Mouse (Mus musculus): ENCODE results near the gene Epn2. TPM values are rescaled to one million over a fixed set of nuclear protein-coding genes. Genes with fewer than 3 reads are reported as not detected.

The Epn2 gene
- polyA plus RNA-seq (2014; fragmentation: Nextera tagmentation; extraction: Ambion mirVana), result 65.6 and 80.9 TPM in 2 replicates

DNA sequence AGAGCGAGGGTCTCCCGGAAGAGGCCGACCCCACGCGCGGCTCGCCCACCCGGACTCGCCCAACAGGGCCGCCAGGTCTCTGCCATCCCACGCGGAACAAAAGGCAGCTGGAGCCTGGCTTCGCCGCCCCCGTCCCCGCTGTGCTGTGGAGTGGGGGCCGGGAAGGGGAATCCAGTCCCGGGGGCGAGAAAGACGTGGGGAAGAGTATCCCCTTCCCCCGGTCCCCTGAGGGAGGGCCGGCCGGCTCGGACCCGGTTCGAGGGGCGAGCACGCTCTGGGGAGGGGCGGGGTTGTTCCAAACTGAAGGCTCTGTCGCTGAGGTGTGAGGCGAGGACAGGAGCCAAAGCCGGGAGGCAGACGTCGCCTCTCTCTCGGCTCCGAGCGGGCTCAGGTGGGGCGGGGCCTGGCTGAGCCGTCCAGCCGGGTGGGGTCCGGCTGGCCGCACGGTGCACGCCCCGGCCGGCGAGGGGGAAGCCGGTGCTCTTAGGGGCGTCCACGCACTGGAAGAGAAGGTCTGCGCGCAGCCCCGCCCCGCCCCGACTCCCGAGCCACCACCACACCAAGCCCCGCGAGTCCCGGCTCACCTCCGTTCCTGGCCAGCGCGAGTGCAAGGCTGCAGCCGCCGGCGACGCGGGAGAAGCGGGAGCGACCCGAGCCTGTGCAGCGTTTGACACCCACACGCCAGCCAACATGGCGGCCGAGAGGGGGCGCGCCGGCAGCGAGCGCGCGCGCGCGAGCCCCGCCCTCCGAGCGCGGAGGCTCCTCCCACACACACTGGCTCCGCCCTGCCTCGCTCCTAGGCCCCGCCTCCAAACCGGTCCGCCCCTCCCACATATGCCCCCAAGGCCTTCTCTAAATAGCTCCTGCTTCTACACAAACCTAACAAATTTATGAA is at the start of gene Epn2:
TSS of gene Epn2 (minus strand) at position 705 of the 895 bp plus-strand sequence.
- Histone ChIP-seq H3K9ac (peak within 1 kb of the TSS; percentile 92), H3K4me3 (replicated peaks; ENCODE audit: low read length) (peak within 1 kb of the TSS; percentile 61), H3K4me2 (replicated peaks) (peak within 1 kb of the TSS; percentile 71), H3K9me3 (ENCODE audit: control insufficient read depth, low read length) (no peaks in the 10 kb centered on the region), H3K4me1 (replicated peaks; ENCODE audit: control insufficient read depth, insufficient read depth, low read length) (peaks cover 15% of the 10 kb centered on the region), H3K27me3 (ENCODE audit: control insufficient read depth, insufficient read depth, low read length) (no peaks in the 10 kb centered on the region), H3K27ac (peak within 1 kb of the TSS; percentile 80), H3K36me3 (replicated peaks; ENCODE audit: control insufficient read depth, insufficient read depth) (no peaks in the 10 kb centered on the region)
- peak; percentile 83 for DNase-seq (ENCODE audit: low spot score)
- ATAC-seq (ENCODE audit: low FRiP score), result peak; percentile 89
- under 1% methylated on average over 64 of the region's 93 CpGs for WGBS

DNA sequence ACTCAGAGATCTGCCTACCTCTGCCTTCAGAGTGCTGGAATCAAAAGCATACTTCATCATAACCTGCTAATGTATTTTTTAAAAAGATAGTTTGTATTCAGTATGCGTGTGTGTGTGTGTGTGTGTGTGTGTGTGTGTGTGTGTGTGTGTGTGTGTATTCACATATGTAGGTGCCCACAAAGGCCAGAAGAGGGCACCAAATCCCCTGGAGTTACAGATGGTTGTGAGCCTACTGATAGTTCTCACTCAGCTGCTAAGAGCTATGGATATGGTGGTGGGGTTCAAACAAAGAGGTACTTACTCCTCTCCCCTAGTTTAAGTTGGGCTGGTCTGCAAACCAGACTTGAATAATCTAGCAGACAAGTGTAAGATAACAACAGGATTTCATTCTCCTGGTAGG is 47.0 kb upstream of the Epn2 start:
- DNase-seq (ENCODE audit: low spot score) (no peak), ATAC-seq (ENCODE audit: low FRiP score) (no peak)
- WGBS, result 83% methylated on average over 1 of the region's 1 CpGs
- Histone ChIP-seq H3K9ac (no peak overlapping the region), H3K36me3 (replicated peaks; ENCODE audit: control insufficient read depth, insufficient read depth) (no peaks in the 10 kb centered on the region), H3K9me3 (ENCODE audit: control insufficient read depth, low read length) (no peaks in the 10 kb centered on the region), H3K4me3 (replicated peaks; ENCODE audit: low read length) (no peak overlapping the region), H3K27ac (no peak overlapping the region), H3K4me1 (replicated peaks; ENCODE audit: control insufficient read depth, insufficient read depth, low read length) (no peaks in the 10 kb centered on the region), H3K4me2 (replicated peaks) (no peak overlapping the region), H3K27me3 (ENCODE audit: control insufficient read depth, insufficient read depth, low read length) (no peaks in the 10 kb centered on the region)

DNA sequence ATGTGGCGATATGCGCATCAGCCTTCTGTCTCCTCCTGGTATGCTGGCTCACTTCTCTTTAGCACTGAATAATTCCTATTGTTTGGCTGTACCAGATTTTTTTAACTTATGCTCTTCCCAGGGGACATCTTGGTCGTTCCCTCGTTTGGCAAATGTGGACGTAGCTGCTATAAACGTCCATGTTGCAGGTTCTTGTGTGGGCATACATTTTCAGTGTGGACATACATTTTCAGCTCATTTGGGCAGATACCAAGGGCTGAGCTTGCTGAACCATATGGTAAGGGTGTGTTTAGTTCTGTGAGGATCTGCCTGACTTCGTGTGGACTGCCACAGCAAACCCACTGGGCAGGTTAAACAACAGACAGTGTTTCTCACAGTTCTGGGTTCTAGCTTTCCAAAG is 45.6 kb upstream of the Epn2 start:
- WGBS, result 80% methylated on average over 7 of the region's 7 CpGs
- no peak overlapping the region for H3K27ac ChIP-seq
- no peak for DNase-seq (ENCODE audit: low spot score)
- no peak overlapping the region for H3K4me2 ChIP-seq (replicated peaks)
- no peak overlapping the region for H3K9ac ChIP-seq
- no peak for ATAC-seq (ENCODE audit: low FRiP score)
- H3K4me1 ChIP-seq (replicated peaks; ENCODE audit: control insufficient read depth, insufficient read depth, low read length), result no peaks in the 10 kb centered on the region
- H3K9me3 ChIP-seq (ENCODE audit: control insufficient read depth, low read length), result no peaks in the 10 kb centered on the region
- H3K36me3 ChIP-seq (replicated peaks; ENCODE audit: control insufficient read depth, insufficient read depth), result no peaks in the 10 kb centered on the region
- H3K27me3 ChIP-seq (ENCODE audit: control insufficient read depth, insufficient read depth, low read length), result no peaks in the 10 kb centered on the region
- no peak overlapping the region for H3K4me3 ChIP-seq (replicated peaks; ENCODE audit: low read length)

DNA sequence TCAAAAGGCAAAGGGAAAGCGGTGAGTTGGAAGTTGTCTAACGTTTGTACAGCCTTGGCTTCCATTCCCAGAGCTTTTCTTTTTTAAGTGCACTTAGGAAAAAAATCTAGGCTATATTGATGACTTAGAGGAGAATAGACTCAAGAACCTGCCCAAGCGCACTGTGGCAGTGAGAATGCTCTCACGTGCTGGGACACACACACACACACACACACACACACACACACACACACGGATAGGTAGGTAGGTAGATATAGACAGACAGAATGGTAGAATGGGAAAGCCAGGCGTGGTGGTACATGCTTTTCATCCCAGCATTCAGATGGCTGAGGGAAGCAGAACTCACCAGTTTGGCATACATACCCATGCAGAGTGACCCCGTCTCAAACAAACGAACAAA is 41.3 kb upstream of the Epn2 start:
- H3K4me2 ChIP-seq (replicated peaks), result peak overlapping the region; percentile 71
- H3K9ac ChIP-seq, result no peak overlapping the region
- no peaks in the 10 kb centered on the region for H3K27me3 ChIP-seq (ENCODE audit: control insufficient read depth, insufficient read depth, low read length)
- H3K4me3 ChIP-seq (replicated peaks; ENCODE audit: low read length), result peak overlapping the region; percentile 32; the same call in 1 of the 2 replicates
- no peak for DNase-seq (ENCODE audit: low spot score)
- no peaks in the 10 kb centered on the region for H3K9me3 ChIP-seq (ENCODE audit: control insufficient read depth, low read length)
- no peak overlapping the region for H3K27ac ChIP-seq
- H3K4me1 ChIP-seq (replicated peaks; ENCODE audit: control insufficient read depth, insufficient read depth, low read length), result no peaks in the 10 kb centered on the region
- H3K36me3 ChIP-seq (replicated peaks; ENCODE audit: control insufficient read depth, insufficient read depth), result no peaks in the 10 kb centered on the region
- 62% methylated on average over 8 of the region's 8 CpGs for WGBS
- no peak for ATAC-seq (ENCODE audit: low FRiP score)

DNA sequence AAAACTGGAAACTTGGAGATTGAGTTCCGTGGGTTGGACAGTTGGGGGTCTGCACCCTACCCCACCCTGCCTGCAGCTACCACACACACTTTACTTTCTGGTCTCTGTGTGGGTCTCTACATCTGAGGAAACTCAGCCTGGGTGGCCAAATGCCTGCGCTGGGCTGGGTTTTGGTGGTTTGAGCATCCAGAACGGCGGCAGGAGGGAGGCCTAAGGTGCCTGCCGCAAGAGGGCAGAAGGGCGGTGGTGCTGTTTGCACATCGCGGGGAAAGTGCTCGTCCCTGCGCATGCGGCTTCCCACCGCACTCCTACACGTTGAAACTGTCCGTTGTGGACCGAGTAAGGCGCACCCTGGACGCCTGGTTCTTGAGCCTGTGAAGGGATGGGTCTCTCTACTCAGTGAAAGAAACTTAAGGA is 40.8 kb upstream of the Epn2 start:
- Histone ChIP-seq H3K9ac (peak overlapping the region; percentile 54), H3K4me1 (replicated peaks; ENCODE audit: control insufficient read depth, insufficient read depth, low read length) (no peaks in the 10 kb centered on the region), H3K4me3 (replicated peaks; ENCODE audit: low read length) (peak overlapping the region; percentile 32), H3K27me3 (ENCODE audit: control insufficient read depth, insufficient read depth, low read length) (no peaks in the 10 kb centered on the region), H3K4me2 (replicated peaks) (peak overlapping the region; percentile 71), H3K27ac (peak overlapping the region; percentile 57), H3K9me3 (ENCODE audit: control insufficient read depth, low read length) (no peaks in the 10 kb centered on the region), H3K36me3 (replicated peaks; ENCODE audit: control insufficient read depth, insufficient read depth) (no peaks in the 10 kb centered on the region)
- ATAC-seq (ENCODE audit: low FRiP score) (peak; percentile 68), DNase-seq (ENCODE audit: low spot score) (peak; percentile 78)
- WGBS, result 2% methylated on average over 17 of the region's 17 CpGs

DNA sequence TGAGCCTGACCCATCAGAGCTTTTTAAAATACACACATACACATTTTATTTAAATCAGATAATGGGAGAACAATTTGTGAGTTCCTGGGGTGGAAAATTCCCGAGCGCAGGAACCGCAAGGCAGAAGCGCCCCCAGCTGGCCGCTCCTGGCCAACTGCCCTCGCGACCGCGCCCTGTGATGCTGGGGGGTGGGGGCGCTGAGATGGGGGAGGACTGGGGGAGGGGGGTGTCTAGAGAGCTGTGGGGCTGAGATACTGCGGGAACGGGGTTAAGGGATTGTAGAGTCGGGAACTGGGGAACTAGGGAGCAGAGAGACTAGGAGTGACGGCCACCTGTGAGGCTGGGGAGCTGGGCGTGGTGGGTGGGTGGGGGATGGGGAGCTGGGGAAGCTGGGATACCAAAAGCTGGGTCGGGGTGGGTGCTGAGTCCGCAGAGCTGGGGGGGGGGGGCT is 40.3 kb upstream of the Epn2 start:
- Histone ChIP-seq H3K9me3 (ENCODE audit: control insufficient read depth, low read length) (no peaks in the 10 kb centered on the region), H3K4me2 (replicated peaks) (peak overlapping the region; percentile 71), H3K9ac (peak overlapping the region; percentile 54), H3K27ac (peak overlapping the region; percentile 57; the same call in 1 of the 2 replicates), H3K27me3 (ENCODE audit: control insufficient read depth, insufficient read depth, low read length) (no peaks in the 10 kb centered on the region), H3K36me3 (replicated peaks; ENCODE audit: control insufficient read depth, insufficient read depth) (no peaks in the 10 kb centered on the region), H3K4me1 (replicated peaks; ENCODE audit: control insufficient read depth, insufficient read depth, low read length) (no peaks in the 10 kb centered on the region), H3K4me3 (replicated peaks; ENCODE audit: low read length) (peak overlapping the region; percentile 32)
- 1% methylated on average over 17 of the region's 17 CpGs for WGBS
- DNase-seq (ENCODE audit: low spot score) (peak; percentile 54), ATAC-seq (ENCODE audit: low FRiP score) (peak; percentile 54; the same call in 1 of the 2 replicates)

DNA sequence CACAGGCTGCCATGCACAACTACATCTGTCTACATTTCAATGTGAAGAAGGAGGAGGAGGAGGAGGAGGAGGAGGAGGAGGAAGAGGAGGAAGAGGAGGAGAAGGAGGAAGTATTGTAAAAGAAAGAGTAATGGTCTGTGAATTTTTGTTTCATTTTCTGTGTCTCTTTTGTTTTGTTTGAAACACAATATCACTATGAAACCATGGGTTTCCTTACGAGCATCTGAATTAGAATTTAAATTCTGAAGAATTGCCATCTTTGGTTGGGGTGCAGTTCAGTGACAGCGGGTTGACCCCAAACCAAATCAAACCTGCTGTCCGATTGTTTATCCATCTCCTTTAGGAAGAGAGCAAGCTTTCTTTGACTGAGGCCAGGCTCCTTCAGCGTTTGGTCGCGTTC is 39.9 kb upstream of the Epn2 start:
- Histone ChIP-seq H3K4me1 (replicated peaks; ENCODE audit: control insufficient read depth, insufficient read depth, low read length) (no peaks in the 10 kb centered on the region), H3K9me3 (ENCODE audit: control insufficient read depth, low read length) (no peaks in the 10 kb centered on the region), H3K36me3 (replicated peaks; ENCODE audit: control insufficient read depth, insufficient read depth) (no peaks in the 10 kb centered on the region), H3K27me3 (ENCODE audit: control insufficient read depth, insufficient read depth, low read length) (no peaks in the 10 kb centered on the region), H3K4me3 (replicated peaks; ENCODE audit: low read length) (peak overlapping the region; percentile 32), H3K9ac (peak overlapping the region; percentile 54), H3K27ac (0 out of 2 replicates have a peak overlapping the region, but pooled peaks have one; percentile 7), H3K4me2 (replicated peaks) (peak overlapping the region; percentile 71)
- WGBS, result 16% methylated on average over 6 of the region's 6 CpGs
- no peak for ATAC-seq (ENCODE audit: low FRiP score)
- DNase-seq (ENCODE audit: low spot score), result no peak

DNA sequence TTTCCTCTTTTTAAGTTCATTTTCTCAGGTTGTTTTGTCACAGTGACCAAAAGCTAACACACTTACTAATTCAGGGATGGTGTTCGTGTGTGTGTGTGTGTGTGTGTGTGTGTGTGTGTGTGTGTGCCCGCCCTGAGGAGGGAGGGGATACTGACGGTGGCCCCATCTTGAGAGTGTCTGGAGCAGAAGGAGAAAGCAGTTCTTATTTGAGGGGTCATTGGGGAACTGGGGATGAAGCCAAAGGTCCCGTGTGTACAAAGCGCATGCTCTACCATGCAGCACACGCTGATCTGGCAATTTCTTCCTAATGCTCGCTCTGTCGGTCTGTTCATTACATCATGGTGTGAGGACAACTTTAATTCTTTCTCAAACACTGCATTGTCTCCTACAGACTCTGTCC is 39.1 kb upstream of the Epn2 start:
- WGBS, result 80% methylated on average over 8 of the region's 8 CpGs
- no peaks in the 10 kb centered on the region for H3K9me3 ChIP-seq (ENCODE audit: control insufficient read depth, low read length)

DNA sequence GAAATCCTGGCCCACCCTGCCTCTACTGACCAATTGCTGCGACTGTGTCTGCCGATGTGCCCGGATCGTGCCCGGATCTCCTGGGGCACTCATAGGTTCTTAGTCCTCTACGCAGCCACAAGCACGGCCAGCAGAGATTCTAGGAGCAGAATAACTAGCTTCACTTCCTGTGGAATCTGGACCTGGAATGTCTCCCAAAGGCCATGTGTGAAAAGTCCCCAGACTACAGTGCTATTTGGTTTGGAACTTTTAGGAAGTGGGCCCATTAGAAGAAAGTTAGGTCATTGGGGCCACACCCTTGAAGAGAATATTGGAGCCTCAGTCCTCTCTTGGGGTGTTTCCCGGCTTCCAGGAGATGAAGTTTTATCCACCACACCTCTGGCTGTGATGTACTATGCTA is 38.6 kb upstream of the Epn2 start:
- Histone ChIP-seq H3K27ac (no peak overlapping the region), H3K4me2 (replicated peaks) (no peak overlapping the region), H3K36me3 (replicated peaks; ENCODE audit: control insufficient read depth, insufficient read depth) (no peaks in the 10 kb centered on the region), H3K9ac (no peak overlapping the region), H3K4me1 (replicated peaks; ENCODE audit: control insufficient read depth, insufficient read depth, low read length) (no peaks in the 10 kb centered on the region), H3K9me3 (ENCODE audit: control insufficient read depth, low read length) (no peaks in the 10 kb centered on the region), H3K4me3 (replicated peaks; ENCODE audit: low read length) (no peak overlapping the region), H3K27me3 (ENCODE audit: control insufficient read depth, insufficient read depth, low read length) (no peaks in the 10 kb centered on the region)
- ATAC-seq (ENCODE audit: low FRiP score) (no peak), DNase-seq (ENCODE audit: low spot score) (no peak)
- WGBS, result 86% methylated on average over 8 of the region's 8 CpGs

More for the DNA sequence above, 39.1 kb upstream of the Epn2 start:
- H3K4me2 ChIP-seq (replicated peaks), result no peak overlapping the region
- ATAC-seq (ENCODE audit: low FRiP score) (no peak), DNase-seq (ENCODE audit: low spot score) (no peak)
- no peak overlapping the region for H3K27ac ChIP-seq
- H3K36me3 ChIP-seq (replicated peaks; ENCODE audit: control insufficient read depth, insufficient read depth), result no peaks in the 10 kb centered on the region
- H3K27me3 ChIP-seq (ENCODE audit: control insufficient read depth, insufficient read depth, low read length), result no peaks in the 10 kb centered on the region
- no peak overlapping the region for H3K4me3 ChIP-seq (replicated peaks; ENCODE audit: low read length)
- H3K4me1 ChIP-seq (replicated peaks; ENCODE audit: control insufficient read depth, insufficient read depth, low read length), result no peaks in the 10 kb centered on the region
- no peak overlapping the region for H3K9ac ChIP-seq

Measured in hindbrain, embryonic 14.5 days (tissue).